Mouse (Mus musculus) liver (tissue): Measurements from ENCODE around the gene Pim3.
"Not testable (repeated sequence)": the region's sequence is repeated elsewhere in the genome, so short reads cannot be mapped to it uniquely, and the experiment has no call there.

Experiments
- DNase-seq: peaks from one replicate; pipeline ENCODE4 v3.0.0-alpha.2; 2020; ENCODE audit warnings: mixed read lengths

Gene Pim3

GRCm38 (mm10) chr15:88861772-88862622 lies at the start of gene Pim3:
Pim3 (plus strand) TSS chr15:88862186.
- DNase-seq = peak; percentile 93

- no peak for DNase-seq
These were observed 48.7 kb upstream of the Pim3 start for GRCm38 (mm10) chr15:88813262-88813661.

- DNase-seq = not testable (repeated sequence)
These were observed 48.1 kb upstream of the Pim3 start for GRCm38 (mm10) chr15:88813873-88814272.

- no peak for DNase-seq
These were observed 47.5 kb upstream of the Pim3 start for GRCm38 (mm10) chr15:88814411-88815047.

- DNase-seq = no peak
These were observed 46.7 kb upstream of the Pim3 start for GRCm38 (mm10) chr15:88815196-88815700.

GRCm38 (mm10) chr15:88819026-88819905 lies 42.7 kb upstream of the Pim3 start, which contains the start of the genes Alg12 and Creld2:
Alg12 (minus strand) TSS chr15:88819318.
Creld2 (plus strand) TSS chr15:88819646.
- DNase-seq = peak; percentile 99

- no peak for DNase-seq
These were observed 42.1 kb upstream of the Pim3 start for GRCm38 (mm10) chr15:88819906-88820303.

GRCm38 (mm10) chr15:88821403-88821802 lies 40.6 kb upstream of the Pim3 start:
- no peak for DNase-seq

- DNase-seq = no peak
These were observed 39.5 kb upstream of the Pim3 start for GRCm38 (mm10) chr15:88822513-88822912.

GRCm38 (mm10) chr15:88823376-88823775 lies 38.6 kb upstream of the Pim3 start:
- no peak for DNase-seq

GRCm38 (mm10) chr15:88827466-88827865 lies 34.5 kb upstream of the Pim3 start:
- no peak for DNase-seq

- DNase-seq = peak; percentile 65
These were observed 33.8 kb upstream of the Pim3 start for GRCm38 (mm10) chr15:88827991-88828799.

- DNase-seq = peak; percentile 85
These were observed 32.9 kb upstream of the Pim3 start for GRCm38 (mm10) chr15:88828800-88829705.

GRCm38 (mm10) chr15:88829791-88830440 lies 32.1 kb upstream of the Pim3 start:
- DNase-seq = no peak

- DNase-seq = no peak
These were observed 31.3 kb upstream of the Pim3 start for GRCm38 (mm10) chr15:88830696-88831095.

- DNase-seq = peak; percentile 33
These were observed 30.5 kb upstream of the Pim3 start for GRCm38 (mm10) chr15:88831482-88831881.

GRCm38 (mm10) chr15:88832536-88832935 lies 29.4 kb upstream of the Pim3 start:
- DNase-seq = no peak

- no peak for DNase-seq
These were observed 26.0 kb upstream of the Pim3 start for GRCm38 (mm10) chr15:88836031-88836430.

- DNase-seq = no peak
These were observed 25.4 kb upstream of the Pim3 start for GRCm38 (mm10) chr15:88836571-88836970.
